Mouse (Mus musculus) hindbrain, embryonic 14.5 days (tissue): ENCODE data around the gene Troap. TPM values are rescaled to one million over a fixed set of nuclear protein-coding genes. Genes with fewer than 3 reads are reported as not detected.

Experiments used
- ATAC-seq: fragments of 200-750 bp; cut with Nextera tagmentation; 2 replicates; pipeline ENCODE4 v1.8.0; 2017; ENCODE audit warnings: moderate number of reproducible peaks, mild to moderate bottlenecking, moderate TSS enrichment, moderate library complexity; ENCODE audit not compliant: low FRiP score
- DNase-seq: peaks from one replicate; pipeline ENCODE4 v3.0.0-alpha.2; 2015; ENCODE audit warnings: low spot score
- H3K27ac ChIP-seq: fragments of 300-500 bp; sonication (generic); 2 replicates; pipeline ENCODE4 v1.5.1; 2014; ENCODE audit warnings: mild to moderate bottlenecking, moderate library complexity
- H3K27me3 ChIP-seq: fragments of 300-500 bp; sonication (generic); 2 replicates; pipeline ENCODE4 v1.6.1; 2014; ENCODE audit warnings: mild to moderate bottlenecking, low read length, mixed read lengths; ENCODE audit not compliant: control insufficient read depth, insufficient read depth
- H3K36me3 ChIP-seq: fragments of 300-500 bp; sonication (generic); replicated peaks from 2 replicates; pipeline ENCODE4 v1.6.1; 2014; ENCODE audit not compliant: control insufficient read depth, insufficient read depth
- H3K4me1 ChIP-seq: fragments of 300-500 bp; sonication (generic); replicated peaks from 2 replicates; pipeline ENCODE4 v1.6.1; 2014; ENCODE audit warnings: antibody characterized with exemption, low read length, mixed read lengths; ENCODE audit not compliant: control insufficient read depth, insufficient read depth
- H3K4me2 ChIP-seq: fragments of 300-500 bp; sonication (generic); replicated peaks from 2 replicates; pipeline ENCODE4 v1.6.1; 2014; ENCODE audit warnings: mild to moderate bottlenecking, moderate library complexity
- H3K4me3 ChIP-seq: fragments of 300-500 bp; sonication (generic); replicated peaks from 2 replicates; pipeline ENCODE4 v1.5.1; 2014; ENCODE audit warnings: mild to moderate bottlenecking, low read length
- H3K9ac ChIP-seq: fragments of 300-500 bp; sonication (generic); 2 replicates; pipeline ENCODE4 v1.6.1; 2014
- H3K9me3 ChIP-seq: fragments of 300-500 bp; sonication (generic); 2 replicates; pipeline ENCODE4 v1.6.1; 2016; ENCODE audit warnings: low read length; ENCODE audit not compliant: control insufficient read depth
- WGBS: fragments of 180-500 bp; shearing (Covaris S2); extraction: QIAGEN DNeasy Blood & Tissue Kit; methylation state at CpG from one replicate; pipeline ENCODE4 v1.1.7; 2014; 5-methylcytosine and 5-hydroxymethylcytosine counted together
- polyA plus RNA-seq: library from polyadenylated mRNA; unstranded; fragments of >200 nt; fragmentation: Nextera tagmentation; extraction: Ambion mirVana; gene quantifications from 2 replicates; pipeline ENCODE4 v1.2.1, GENCODE M21; 2014

The Troap gene
- polyA plus RNA-seq, 1 experiment from 2014 or later, result 4.0 TPM

GRCm38 (mm10) chr15:99099984-99100383 is 25.6 kb downstream of the Troap start:
- DNase-seq, result no peak
- H3K4me2 ChIP-seq, result no peak overlapping the region
- WGBS, result 45% methylated on average over 3 of the region's 3 CpGs

GRCm38 (mm10) chr15:99105238-99105637 is 30.9 kb downstream of the Troap start:
- ATAC-seq (no peak), DNase-seq (no peak)

More at GRCm38 (mm10) chr15:99099984-99100383, 25.6 kb downstream of the Troap start:
- ATAC-seq, result no peak
- no peaks in the 10 kb centered on the region for H3K36me3 ChIP-seq
- H3K4me3 ChIP-seq, result no peak overlapping the region
- H3K9ac ChIP-seq, result no peak overlapping the region
- no peak overlapping the region for H3K27ac ChIP-seq
- peaks cover 33% of the 10 kb centered on the region for H3K4me1 ChIP-seq
- H3K9me3 ChIP-seq, result no peaks in the 10 kb centered on the region
- peaks cover 63% of the 10 kb centered on the region for H3K27me3 ChIP-seq

GRCm38 (mm10) chr15:99107866-99108265 is 33.5 kb downstream of the Troap start:
- no peak for ATAC-seq
- no peak overlapping the region for H3K4me2 ChIP-seq
- WGBS, result 82% methylated on average over 3 of the region's 3 CpGs

More at GRCm38 (mm10) chr15:99105238-99105637, 30.9 kb downstream of the Troap start:
- H3K9me3 ChIP-seq, result no peaks in the 10 kb centered on the region
- H3K4me3 ChIP-seq, result no peak overlapping the region
- H3K4me1 ChIP-seq, result no peaks in the 10 kb centered on the region
- WGBS, result 70% methylated on average over 7 of the region's 7 CpGs
- H3K27ac ChIP-seq, result no peak overlapping the region
- H3K4me2 ChIP-seq, result no peak overlapping the region
- H3K27me3 ChIP-seq, result peaks cover 11% of the 10 kb centered on the region; the same call in 1 of the 2 replicates
- H3K9ac ChIP-seq, result no peak overlapping the region
- H3K36me3 ChIP-seq, result no peaks in the 10 kb centered on the region

GRCm38 (mm10) chr15:99111139-99111538 is 36.8 kb downstream of the Troap start:
- H3K9me3 ChIP-seq, result no peaks in the 10 kb centered on the region

More at GRCm38 (mm10) chr15:99107866-99108265, 33.5 kb downstream of the Troap start:
- H3K4me3 ChIP-seq, result no peak overlapping the region
- no peaks in the 10 kb centered on the region for H3K27me3 ChIP-seq
- H3K9me3 ChIP-seq, result no peaks in the 10 kb centered on the region
- no peaks in the 10 kb centered on the region for H3K36me3 ChIP-seq
- no peaks in the 10 kb centered on the region for H3K4me1 ChIP-seq
- H3K9ac ChIP-seq, result no peak overlapping the region
- no peak for DNase-seq
- H3K27ac ChIP-seq, result no peak overlapping the region

GRCm38 (mm10) chr15:99111809-99112208 is 37.4 kb downstream of the Troap start:
- Histone ChIP-seq H3K4me2 (no peak overlapping the region), H3K9ac (no peak overlapping the region), H3K4me3 (no peak overlapping the region), H3K9me3 (no peaks in the 10 kb centered on the region), H3K27me3 (no peaks in the 10 kb centered on the region), H3K27ac (no peak overlapping the region), H3K4me1 (no peaks in the 10 kb centered on the region), H3K36me3 (no peaks in the 10 kb centered on the region)
- DNase-seq (no peak), ATAC-seq (no peak)
- WGBS, result 77% methylated on average over 4 of the region's 4 CpGs

More at GRCm38 (mm10) chr15:99111139-99111538, 36.8 kb downstream of the Troap start:
- no peak overlapping the region for H3K4me3 ChIP-seq
- ATAC-seq (no peak), DNase-seq (no peak)
- H3K4me2 ChIP-seq, result no peak overlapping the region
- WGBS, result 85% methylated on average over 3 of the region's 3 CpGs
- no peak overlapping the region for H3K27ac ChIP-seq
- H3K4me1 ChIP-seq, result no peaks in the 10 kb centered on the region
- H3K36me3 ChIP-seq, result no peaks in the 10 kb centered on the region
- H3K9ac ChIP-seq, result no peak overlapping the region
- H3K27me3 ChIP-seq, result no peaks in the 10 kb centered on the region

GRCm38 (mm10) chr15:99112843-99113395 is 38.5 kb downstream of the Troap start:
- DNase-seq (no peak), ATAC-seq (no peak)
- H3K27ac ChIP-seq, result no peak overlapping the region
- H3K4me2 ChIP-seq, result 0 out of 2 replicates have a peak overlapping the region, but pooled peaks have one; percentile 3
- no peak overlapping the region for H3K4me3 ChIP-seq
- no peaks in the 10 kb centered on the region for H3K4me1 ChIP-seq
- no peaks in the 10 kb centered on the region for H3K36me3 ChIP-seq
- H3K27me3 ChIP-seq, result no peaks in the 10 kb centered on the region
- no peaks in the 10 kb centered on the region for H3K9me3 ChIP-seq
- WGBS, result 60% methylated on average over 11 of the region's 11 CpGs
- H3K9ac ChIP-seq, result no peak overlapping the region

GRCm38 (mm10) chr15:99113396-99113975 is 39.1 kb downstream of the Troap start:
- ATAC-seq, result no peak
- no peak for DNase-seq
- no peaks in the 10 kb centered on the region for H3K27me3 ChIP-seq
- WGBS, result 8% methylated on average over 9 of the region's 9 CpGs
- no peak overlapping the region for H3K9ac ChIP-seq
- no peaks in the 10 kb centered on the region for H3K9me3 ChIP-seq
- H3K4me2 ChIP-seq, result 0 out of 2 replicates have a peak overlapping the region, but pooled peaks have one; percentile 3
- no peaks in the 10 kb centered on the region for H3K4me1 ChIP-seq
- H3K36me3 ChIP-seq, result no peaks in the 10 kb centered on the region
- H3K4me3 ChIP-seq, result no peak overlapping the region
- no peak overlapping the region for H3K27ac ChIP-seq

DNA sequence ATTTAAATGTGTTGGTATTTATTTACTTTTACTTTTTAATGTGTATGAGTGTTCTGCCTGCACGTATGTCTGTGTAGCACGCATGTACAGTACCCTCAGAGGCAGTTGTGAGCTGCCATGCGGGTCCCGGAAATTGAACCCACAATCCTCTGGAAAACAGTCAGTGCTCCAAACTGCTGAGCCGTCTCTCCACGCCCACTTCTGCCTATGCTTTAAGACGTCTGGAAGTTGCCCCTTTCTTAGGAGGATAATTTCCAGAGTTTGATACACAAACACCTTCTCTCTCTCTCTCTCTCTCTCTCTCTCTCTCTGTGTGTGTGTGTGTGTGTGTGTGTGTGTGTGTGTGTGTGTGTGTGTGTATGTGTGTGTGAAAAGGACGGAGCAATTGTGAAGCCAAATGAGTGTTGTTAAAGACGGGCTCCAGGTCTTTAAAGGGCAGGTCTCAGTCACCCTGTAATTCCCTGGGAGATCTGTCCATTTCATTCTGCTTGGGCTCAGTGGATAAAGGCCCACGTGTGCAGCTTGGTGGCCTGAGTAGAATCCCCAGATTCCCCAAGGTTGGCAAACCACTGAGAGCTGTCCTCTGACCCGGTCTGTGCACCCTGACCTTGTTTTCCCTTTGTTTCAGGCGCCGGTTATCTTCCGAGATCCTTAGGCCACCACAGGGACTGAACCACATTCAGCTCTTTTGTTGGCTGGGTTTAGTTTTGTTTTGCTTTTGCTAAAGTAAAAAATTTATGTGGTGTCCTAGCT is 40.1 kb downstream of the Troap start:
- Histone ChIP-seq H3K9ac (no peak overlapping the region), H3K36me3 (no peaks in the 10 kb centered on the region), H3K27ac (no peak overlapping the region), H3K4me1 (no peaks in the 10 kb centered on the region), H3K9me3 (no peaks in the 10 kb centered on the region), H3K27me3 (no peaks in the 10 kb centered on the region), H3K4me3 (no peak overlapping the region), H3K4me2 (no peak overlapping the region)
- DNase-seq (no peak), ATAC-seq (no peak)
- WGBS, result 40% methylated on average over 14 of the region's 14 CpGs

GRCm38 (mm10) chr15:99115065-99115423 is 40.7 kb downstream of the Troap start:
- DNase-seq, result no peak

More at GRCm38 (mm10) chr15:99115065-99115423, 40.7 kb downstream of the Troap start:
- no peak for ATAC-seq
- Histone ChIP-seq H3K4me1 (no peaks in the 10 kb centered on the region), H3K4me3 (no peak overlapping the region), H3K4me2 (no peak overlapping the region), H3K36me3 (no peaks in the 10 kb centered on the region), H3K27ac (no peak overlapping the region), H3K9me3 (no peaks in the 10 kb centered on the region), H3K27me3 (no peaks in the 10 kb centered on the region), H3K9ac (no peak overlapping the region)
- WGBS, result 87% methylated on average over 7 of the region's 7 CpGs
